Mouse (Mus musculus): ENCODE results near the gene Clba1. TPM values are rescaled to one million over a fixed set of nuclear protein-coding genes. Genes with fewer than 3 reads are reported as not detected.
"Not testable (repeated sequence)": the region's sequence is repeated elsewhere in the genome, so short reads cannot be mapped to it uniquely, and the experiment has no call there.

Gene Clba1
- polyA plus RNA-seq, 1 experiment from 2014 or later = 14.7 TPM

- H3K36me3 ChIP-seq (ENCODE audit: control insufficient read depth, insufficient read depth, low read length) = no peaks in the 10 kb centered on the region
- DNase-seq (ENCODE audit: low spot score, missing footprints) (no peak), ATAC-seq (ENCODE audit: low FRiP score) (no peak)
- 27% methylated on average over 8 of the region's 8 CpGs for WGBS
- H3K27ac ChIP-seq (ENCODE audit: low read depth, low read length) = no peak overlapping the region
- peak overlapping the region; percentile 66 for H3K4me3 ChIP-seq (ENCODE audit: low read depth, low read length)
- H3K9me3 ChIP-seq (ENCODE audit: control insufficient read depth, low read length) = no peaks in the 10 kb centered on the region
- peak overlapping the region; percentile 71 for H3K9ac ChIP-seq (ENCODE audit: low read length)
- H3K4me1 ChIP-seq (ENCODE audit: control insufficient read depth, insufficient read depth, low read length) = peaks cover 5% of the 10 kb centered on the region
- peak overlapping the region; percentile 98 for H3K4me2 ChIP-seq
- no peaks in the 10 kb centered on the region for H3K27me3 ChIP-seq (ENCODE audit: control insufficient read depth, insufficient read depth, low read length)
These were observed 904 bp downstream of the Clba1 start for GRCm38 (mm10) chr12:112809641-112810040.

- H3K4me2 ChIP-seq = peak overlapping the region; percentile 98; the same call in 1 of the 2 replicates
- 69% methylated on average over 19 of the region's 19 CpGs for WGBS
- H3K27ac ChIP-seq (ENCODE audit: low read depth, low read length) = no peak overlapping the region
- no peaks in the 10 kb centered on the region for H3K27me3 ChIP-seq (ENCODE audit: control insufficient read depth, insufficient read depth, low read length)
- DNase-seq (ENCODE audit: low spot score, missing footprints) = no peak
- H3K36me3 ChIP-seq (ENCODE audit: control insufficient read depth, insufficient read depth, low read length) = 0 out of 2 replicates have a peak, but pooled peaks cover 2% of the 10 kb centered on the region
- no peak overlapping the region for H3K4me3 ChIP-seq (ENCODE audit: low read depth, low read length)
- H3K9me3 ChIP-seq (ENCODE audit: control insufficient read depth, low read length) = no peaks in the 10 kb centered on the region
- peaks cover 5% of the 10 kb centered on the region for H3K4me1 ChIP-seq (ENCODE audit: control insufficient read depth, insufficient read depth, low read length)
- H3K9ac ChIP-seq (ENCODE audit: low read length) = no peak overlapping the region
- no peak for ATAC-seq (ENCODE audit: low FRiP score)
These were observed 1.6 kb downstream of the Clba1 start for GRCm38 (mm10) chr12:112810092-112810885.

- peaks cover 5% of the 10 kb centered on the region; the same call in 1 of the 2 replicates for H3K36me3 ChIP-seq (ENCODE audit: control insufficient read depth, insufficient read depth, low read length)
- H3K9me3 ChIP-seq (ENCODE audit: control insufficient read depth, low read length) = no peaks in the 10 kb centered on the region
- no peak for ATAC-seq (ENCODE audit: low FRiP score)
- DNase-seq (ENCODE audit: low spot score, missing footprints) = no peak
- no peak overlapping the region for H3K4me2 ChIP-seq
- peaks cover 5% of the 10 kb centered on the region for H3K4me1 ChIP-seq (ENCODE audit: control insufficient read depth, insufficient read depth, low read length)
- 86% methylated on average over 7 of the region's 7 CpGs for WGBS
- H3K27ac ChIP-seq (ENCODE audit: low read depth, low read length) = no peak overlapping the region
- no peak overlapping the region for H3K9ac ChIP-seq (ENCODE audit: low read length)
- no peaks in the 10 kb centered on the region for H3K27me3 ChIP-seq (ENCODE audit: control insufficient read depth, insufficient read depth, low read length)
- H3K4me3 ChIP-seq (ENCODE audit: low read depth, low read length) = no peak overlapping the region
These were observed 4.6 kb downstream of the Clba1 start for GRCm38 (mm10) chr12:112813370-112813769.

- no peak for DNase-seq (ENCODE audit: low spot score, missing footprints)
- peaks cover 17% of the 10 kb centered on the region for H3K36me3 ChIP-seq (ENCODE audit: control insufficient read depth, insufficient read depth, low read length)
- no peak overlapping the region for H3K4me3 ChIP-seq (ENCODE audit: low read depth, low read length)
- ATAC-seq (ENCODE audit: low FRiP score) = no peak
- no peaks in the 10 kb centered on the region for H3K9me3 ChIP-seq (ENCODE audit: control insufficient read depth, low read length)
- no peak overlapping the region for H3K9ac ChIP-seq (ENCODE audit: low read length)
- no peaks in the 10 kb centered on the region for H3K27me3 ChIP-seq (ENCODE audit: control insufficient read depth, insufficient read depth, low read length)
- whole genome bisulfite sequencing = 78% methylated on average over 14 of the region's 14 CpGs
- H3K4me2 ChIP-seq = no peak overlapping the region
- H3K4me1 ChIP-seq (ENCODE audit: control insufficient read depth, insufficient read depth, low read length) = no peaks in the 10 kb centered on the region
- no peak overlapping the region for H3K27ac ChIP-seq (ENCODE audit: low read depth, low read length)
These were observed 6.1 kb downstream of the Clba1 start for GRCm38 (mm10) chr12:112814682-112815470.

- DNase-seq (ENCODE audit: low spot score, missing footprints) (peak; percentile 89), ATAC-seq (ENCODE audit: low FRiP score) (no peak)
- 56% methylated on average over 4 of the region's 4 CpGs for WGBS
- Histone ChIP-seq H3K4me1 (ENCODE audit: control insufficient read depth, insufficient read depth, low read length) (no peaks in the 10 kb centered on the region), H3K27me3 (ENCODE audit: control insufficient read depth, insufficient read depth, low read length) (no peaks in the 10 kb centered on the region), H3K4me3 (ENCODE audit: low read depth, low read length) (no peak overlapping the region), H3K9ac (ENCODE audit: low read length) (no peak overlapping the region), H3K36me3 (ENCODE audit: control insufficient read depth, insufficient read depth, low read length) (peaks cover 25% of the 10 kb centered on the region), H3K27ac (ENCODE audit: low read depth, low read length) (no peak overlapping the region), H3K4me2 (no peak overlapping the region), H3K9me3 (ENCODE audit: control insufficient read depth, low read length) (no peaks in the 10 kb centered on the region)
These were observed 7.6 kb downstream of the Clba1 start for GRCm38 (mm10) chr12:112816294-112816693.

GRCm38 (mm10) chr12:112816866-112817265 is 8.1 kb downstream of the Clba1 start:
- H3K4me2 ChIP-seq; H3K27ac ChIP-seq (ENCODE audit: low read depth, low read length); H3K4me1 ChIP-seq (ENCODE audit: control insufficient read depth, insufficient read depth, low read length); H3K27me3 ChIP-seq (ENCODE audit: control insufficient read depth, insufficient read depth, low read length); H3K4me3 ChIP-seq (ENCODE audit: low read depth, low read length); H3K9me3 ChIP-seq (ENCODE audit: control insufficient read depth, low read length); H3K9ac ChIP-seq (ENCODE audit: low read length); DNase-seq (ENCODE audit: low spot score, missing footprints); ATAC-seq (ENCODE audit: low FRiP score): not testable (repeated sequence)
- WGBS = 88% methylated on average over 7 of the region's 7 CpGs
- peaks cover 31% of the 10 kb centered on the region for H3K36me3 ChIP-seq (ENCODE audit: control insufficient read depth, insufficient read depth, low read length)

GRCm38 (mm10) chr12:112819057-112819662 is 10.4 kb downstream of the Clba1 start:
- no peak overlapping the region for H3K4me2 ChIP-seq
- no peak for DNase-seq (ENCODE audit: low spot score, missing footprints)
- no peaks in the 10 kb centered on the region for H3K9me3 ChIP-seq (ENCODE audit: control insufficient read depth, low read length)
- H3K4me3 ChIP-seq (ENCODE audit: low read depth, low read length) = no peak overlapping the region
- no peak overlapping the region for H3K27ac ChIP-seq (ENCODE audit: low read depth, low read length)
- no peaks in the 10 kb centered on the region for H3K27me3 ChIP-seq (ENCODE audit: control insufficient read depth, insufficient read depth, low read length)
- WGBS = 95% methylated on average over 8 of the region's 8 CpGs
- H3K4me1 ChIP-seq (ENCODE audit: control insufficient read depth, insufficient read depth, low read length) = peaks cover 2% of the 10 kb centered on the region; the same call in 1 of the 2 replicates
- ATAC-seq (ENCODE audit: low FRiP score) = no peak
- H3K36me3 ChIP-seq (ENCODE audit: control insufficient read depth, insufficient read depth, low read length) = peaks cover 38% of the 10 kb centered on the region
- H3K9ac ChIP-seq (ENCODE audit: low read length) = no peak overlapping the region

- Histone ChIP-seq H3K4me1 (ENCODE audit: control insufficient read depth, insufficient read depth, low read length) (peaks cover 2% of the 10 kb centered on the region; the same call in 1 of the 2 replicates), H3K9ac (ENCODE audit: low read length) (no peak overlapping the region), H3K4me2 (no peak overlapping the region), H3K36me3 (ENCODE audit: control insufficient read depth, insufficient read depth, low read length) (peaks cover 39% of the 10 kb centered on the region), H3K27ac (ENCODE audit: low read depth, low read length) (no peak overlapping the region), H3K4me3 (ENCODE audit: low read depth, low read length) (no peak overlapping the region), H3K27me3 (ENCODE audit: control insufficient read depth, insufficient read depth, low read length) (no peaks in the 10 kb centered on the region), H3K9me3 (ENCODE audit: control insufficient read depth, low read length) (no peaks in the 10 kb centered on the region)
- DNase-seq (ENCODE audit: low spot score, missing footprints) (no peak), ATAC-seq (ENCODE audit: low FRiP score) (no peak)
- 74% methylated on average over 12 of the region's 12 CpGs for WGBS
These were observed 11.8 kb downstream of the Clba1 start for GRCm38 (mm10) chr12:112820401-112820999.
